Mouse (Mus musculus) hindbrain, embryonic 13.5 days (tissue): ENCODE results near the gene Atp2b4. TPM values are rescaled to one million over a fixed set of nuclear protein-coding genes. Genes with fewer than 3 reads are reported as not detected.
A peak's percentile ranks its signal among the peaks of the same experiment; 100 is the strongest.

ENCODE experiments used
- ATAC-seq: fragments of 200-750 bp; cut with Nextera tagmentation; 2 replicates; pipeline ENCODE4 v1.8.0; 2017; ENCODE audit warnings: moderate TSS enrichment; ENCODE audit not compliant: low FRiP score
- H3K27ac ChIP-seq: fragments of 300-500 bp; sonication (generic); 2 replicates; pipeline ENCODE4 v1.5.1; 2015; ENCODE audit warnings: inconsistent platforms, mild to moderate bottlenecking, moderate library complexity
- H3K27me3 ChIP-seq: fragments of 300-500 bp; sonication (generic); 2 replicates; pipeline ENCODE4 v1.6.1; 2015; ENCODE audit warnings: mild to moderate bottlenecking, inconsistent platforms
- H3K36me3 ChIP-seq: fragments of 300-500 bp; sonication (generic); 2 replicates; pipeline ENCODE4 v1.6.1; 2015; ENCODE audit warnings: mild to moderate bottlenecking, inconsistent platforms
- H3K4me1 ChIP-seq: fragments of 300-500 bp; sonication (generic); replicated peaks from 2 replicates; pipeline ENCODE4 v1.6.1; 2015; ENCODE audit warnings: inconsistent platforms
- H3K4me2 ChIP-seq: fragments of 300-500 bp; sonication (generic); 2 replicates; pipeline ENCODE4 v1.6.1; 2015; ENCODE audit warnings: inconsistent platforms, mild to moderate bottlenecking, moderate library complexity
- H3K4me3 ChIP-seq: fragments of 300-500 bp; sonication (generic); 2 replicates; pipeline ENCODE4 v1.5.1; 2015; ENCODE audit warnings: mild to moderate bottlenecking, inconsistent platforms
- H3K9ac ChIP-seq: fragments of 300-500 bp; sonication (generic); 2 replicates; pipeline ENCODE4 v1.6.1; 2015; ENCODE audit warnings: mild to moderate bottlenecking, inconsistent platforms
- H3K9me3 ChIP-seq: fragments of 300-500 bp; sonication (generic); 2 replicates; pipeline ENCODE4 v1.6.1; 2016; ENCODE audit warnings: inconsistent platforms
- WGBS: fragments of 180-500 bp; shearing (Covaris S2); methylation state at CpG from one replicate; pipeline ENCODE4 v1.1.7; 2015; 5-methylcytosine and 5-hydroxymethylcytosine counted together
- polyA plus RNA-seq: library from polyadenylated mRNA; unstranded; fragments of >200 nt; fragmentation: Nextera tagmentation; extraction: Ambion mirVana; gene quantifications from 2 replicates; pipeline ENCODE4 v1.2.1, GENCODE M21; 2015

Gene Atp2b4
- polyA plus RNA-seq = 12.1 and 13.1 TPM in 2 replicates

DNA sequence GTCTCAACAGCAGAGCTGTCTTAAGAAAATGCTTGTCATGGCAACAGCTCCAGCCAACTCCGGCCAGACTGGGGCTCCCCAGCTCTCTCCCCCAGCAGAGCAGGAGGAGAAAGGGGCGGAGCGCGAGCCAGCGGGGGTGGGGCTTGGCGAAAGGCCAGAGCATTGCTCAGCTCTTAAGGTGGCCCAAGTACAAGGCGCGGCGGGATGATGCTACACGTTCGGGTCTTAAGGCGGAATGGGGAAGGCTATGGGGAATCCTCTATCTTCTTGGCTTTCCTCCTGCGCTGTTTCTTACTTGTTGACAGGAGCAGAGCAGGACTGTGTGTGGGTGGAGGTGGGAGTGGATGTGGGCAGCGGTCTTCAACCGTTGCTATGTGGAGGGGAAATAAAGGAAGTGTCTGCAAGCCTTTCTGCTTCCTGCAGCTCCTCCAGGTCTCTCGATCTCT lies at the start of gene Atp2b4:
Atp2b4 (minus strand) TSS at position 94 of the 446 bp plus-strand sequence.
- H3K27me3 ChIP-seq = peaks cover 14% of the 10 kb centered on the region; the same call in 1 of the 2 replicates
- 0 out of 2 replicates have a peak within 1 kb of the TSS, but pooled peaks have one; percentile 12 for H3K27ac ChIP-seq
- under 1% methylated on average over 16 of the region's 16 CpGs for WGBS
- peak within 1 kb of the TSS; percentile 53 for H3K4me3 ChIP-seq
- peaks cover 46% of the 10 kb centered on the region for H3K4me1 ChIP-seq
- peak within 1 kb of the TSS; percentile 83 for H3K4me2 ChIP-seq
- no peaks in the 10 kb centered on the region for H3K9me3 ChIP-seq
- ATAC-seq = peak; percentile 87
- H3K9ac ChIP-seq = peak within 1 kb of the TSS; percentile 69
- no peaks in the 10 kb centered on the region for H3K36me3 ChIP-seq

DNA sequence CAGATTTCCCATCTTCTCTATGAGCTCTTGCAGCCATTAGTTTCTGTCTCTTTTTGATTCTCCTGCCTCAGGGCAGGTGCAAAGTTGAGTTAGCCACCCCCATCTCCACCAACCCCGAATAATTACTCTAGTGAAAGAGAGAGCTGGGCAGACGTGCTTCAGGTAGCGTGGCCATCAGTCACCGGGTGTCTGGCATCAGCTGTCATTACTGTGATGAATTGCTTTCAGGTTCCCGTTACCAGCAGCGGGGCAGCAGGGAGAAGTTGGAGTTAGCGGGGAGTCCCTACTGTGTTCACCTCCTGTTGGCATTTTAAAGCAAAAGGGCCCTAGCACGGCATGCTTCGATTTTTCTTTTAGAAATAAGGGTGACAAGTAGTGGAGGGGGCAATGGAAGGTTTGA lies 43.9 kb upstream of the Atp2b4 start:
- Histone ChIP-seq H3K4me1 (peaks cover 54% of the 10 kb centered on the region), H3K9me3 (no peaks in the 10 kb centered on the region), H3K4me2 (no peak overlapping the region), H3K27me3 (no peaks in the 10 kb centered on the region), H3K9ac (no peak overlapping the region), H3K4me3 (no peak overlapping the region), H3K36me3 (no peaks in the 10 kb centered on the region), H3K27ac (0 out of 2 replicates have a peak overlapping the region, but pooled peaks have one; percentile 14)
- 16% methylated on average over 9 of the region's 9 CpGs for WGBS
- ATAC-seq = no peak

DNA sequence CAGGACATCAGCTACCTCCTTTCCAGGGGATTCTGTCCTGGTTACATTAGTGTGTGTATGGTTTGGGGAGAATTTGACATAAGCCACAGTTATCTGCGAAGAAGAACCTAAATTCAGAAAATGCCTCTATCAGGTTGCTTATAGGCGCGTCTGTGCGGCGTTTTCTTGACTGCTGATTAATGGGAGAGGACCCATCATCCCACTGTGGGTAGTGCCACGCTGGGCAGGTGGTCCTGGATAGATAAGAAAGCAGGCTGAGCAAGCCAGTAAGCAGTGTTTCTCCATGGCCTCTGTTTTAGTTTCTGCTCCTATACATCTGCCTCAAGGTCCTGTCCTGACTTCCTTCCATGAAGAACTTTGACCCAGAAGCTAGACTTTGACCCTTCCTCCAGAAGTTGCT lies 43.1 kb upstream of the Atp2b4 start:
- no peak overlapping the region for H3K9ac ChIP-seq
- 85% methylated on average over 6 of the region's 6 CpGs for WGBS
- ATAC-seq = no peak
- no peak overlapping the region for H3K4me3 ChIP-seq
- H3K4me1 ChIP-seq = peaks cover 54% of the 10 kb centered on the region
- no peaks in the 10 kb centered on the region for H3K27me3 ChIP-seq
- H3K9me3 ChIP-seq = no peaks in the 10 kb centered on the region
- H3K4me2 ChIP-seq = no peak overlapping the region
- peak overlapping the region; percentile 19; the same call in 1 of the 2 replicates for H3K27ac ChIP-seq
- H3K36me3 ChIP-seq = no peaks in the 10 kb centered on the region

DNA sequence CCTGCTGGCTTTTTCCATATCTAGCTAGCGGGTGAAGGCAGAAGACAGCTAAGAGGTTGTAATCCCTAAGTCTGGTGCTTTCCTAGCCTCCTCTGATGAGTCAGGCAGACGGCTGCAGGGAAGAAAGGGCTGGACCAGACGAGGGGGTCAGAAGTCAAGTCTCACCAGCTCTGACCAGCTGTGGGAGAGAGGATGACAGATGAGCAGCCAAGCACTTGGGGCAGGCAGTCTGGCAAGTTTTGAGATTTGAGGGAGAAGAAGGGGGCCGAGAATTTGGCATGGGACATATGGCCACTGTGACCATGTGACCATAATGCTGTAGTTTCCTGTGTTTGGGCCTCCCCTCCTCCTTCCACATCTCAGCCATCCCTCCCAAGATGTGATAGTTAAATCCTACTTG lies 42.5 kb upstream of the Atp2b4 start:
- no peak overlapping the region for H3K27ac ChIP-seq
- peaks cover 54% of the 10 kb centered on the region for H3K4me1 ChIP-seq
- no peaks in the 10 kb centered on the region for H3K9me3 ChIP-seq
- no peaks in the 10 kb centered on the region for H3K27me3 ChIP-seq
- H3K36me3 ChIP-seq = no peaks in the 10 kb centered on the region
- H3K9ac ChIP-seq = no peak overlapping the region
- no peak overlapping the region for H3K4me2 ChIP-seq
- ATAC-seq = no peak
- H3K4me3 ChIP-seq = no peak overlapping the region
- 30% methylated on average over 4 of the region's 4 CpGs for whole genome bisulfite sequencing

DNA sequence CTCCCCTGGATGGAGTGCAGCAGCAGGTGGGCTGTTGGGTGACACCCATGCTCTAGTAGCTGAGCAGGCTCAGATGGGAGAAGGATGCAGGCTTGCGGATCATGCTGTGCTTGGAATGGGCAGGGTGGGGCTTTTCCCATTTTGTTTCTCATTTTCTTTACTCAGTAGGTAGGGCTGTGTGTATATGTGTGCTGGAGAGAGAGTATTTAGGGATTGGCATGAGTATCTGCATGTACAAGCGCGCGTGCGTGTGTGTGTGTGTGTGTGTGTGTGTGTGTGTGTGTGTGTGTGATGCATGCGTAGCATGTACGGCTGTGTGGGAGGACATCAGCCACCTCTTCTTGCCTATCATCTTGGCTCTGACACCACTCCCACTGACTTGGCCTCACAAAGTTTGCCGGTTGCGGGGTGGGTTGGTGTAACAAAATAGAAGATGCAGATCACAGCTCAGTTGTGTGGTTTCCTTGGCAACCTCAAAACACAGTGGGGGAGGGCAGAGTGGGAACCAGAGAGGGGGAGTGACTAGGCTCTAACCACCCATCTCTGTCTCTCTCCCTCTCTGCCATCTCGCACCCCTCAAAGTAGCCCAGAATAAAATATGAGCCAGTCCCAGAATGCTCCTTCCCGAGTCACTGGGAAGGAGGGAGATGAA lies 41.4 kb upstream of the Atp2b4 start:
- Histone ChIP-seq H3K9me3 (no peaks in the 10 kb centered on the region), H3K27ac (no peak overlapping the region), H3K27me3 (no peaks in the 10 kb centered on the region), H3K4me1 (peaks cover 54% of the 10 kb centered on the region), H3K4me3 (no peak overlapping the region), H3K4me2 (no peak overlapping the region), H3K36me3 (no peaks in the 10 kb centered on the region), H3K9ac (no peak overlapping the region)
- peak; percentile 41 for ATAC-seq
- 54% methylated on average over 11 of the region's 11 CpGs for WGBS

DNA sequence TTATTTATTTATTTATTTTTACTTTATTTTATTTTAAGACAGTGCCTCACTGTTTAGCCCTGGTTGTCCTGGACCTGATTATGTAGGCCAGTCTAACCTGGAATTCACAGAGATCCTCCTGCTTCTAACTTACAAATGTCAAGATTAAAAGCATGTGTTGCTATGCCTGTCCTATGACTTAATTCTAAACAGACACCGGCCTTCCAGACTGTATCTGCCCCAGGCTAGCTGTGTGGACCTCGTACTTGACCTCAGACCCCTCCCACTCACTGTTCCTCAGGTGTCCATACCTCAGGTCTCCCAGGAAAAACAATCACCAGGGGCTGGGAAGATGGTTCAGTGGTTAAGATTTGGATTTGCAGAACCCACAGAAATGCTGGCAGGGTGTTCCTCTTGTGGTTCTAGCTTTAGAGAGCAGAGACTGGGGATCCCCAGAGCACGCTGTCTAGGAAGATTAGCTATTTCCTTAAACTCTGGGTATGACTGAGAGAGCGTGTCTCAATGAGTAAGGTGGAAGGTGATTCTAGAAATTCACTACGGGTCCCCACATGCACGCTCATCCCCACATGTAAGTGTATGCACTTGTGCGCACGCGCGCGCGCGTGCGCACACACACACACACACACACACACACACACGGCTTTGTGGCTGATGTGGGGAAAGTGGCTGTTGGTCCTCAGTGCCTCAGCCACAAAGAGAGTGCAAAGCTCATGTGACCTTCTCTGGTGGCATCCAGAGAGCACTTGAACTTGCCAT lies 40.5 kb upstream of the Atp2b4 start:
- H3K27ac ChIP-seq = no peak overlapping the region
- ATAC-seq = no peak
- no peak overlapping the region for H3K4me3 ChIP-seq
- no peaks in the 10 kb centered on the region for H3K36me3 ChIP-seq
- H3K4me2 ChIP-seq = no peak overlapping the region
- H3K9ac ChIP-seq = no peak overlapping the region
- WGBS = 90% methylated on average over 15 of the region's 15 CpGs
- H3K9me3 ChIP-seq = no peaks in the 10 kb centered on the region
- H3K27me3 ChIP-seq = no peaks in the 10 kb centered on the region
- H3K4me1 ChIP-seq = peaks cover 48% of the 10 kb centered on the region

DNA sequence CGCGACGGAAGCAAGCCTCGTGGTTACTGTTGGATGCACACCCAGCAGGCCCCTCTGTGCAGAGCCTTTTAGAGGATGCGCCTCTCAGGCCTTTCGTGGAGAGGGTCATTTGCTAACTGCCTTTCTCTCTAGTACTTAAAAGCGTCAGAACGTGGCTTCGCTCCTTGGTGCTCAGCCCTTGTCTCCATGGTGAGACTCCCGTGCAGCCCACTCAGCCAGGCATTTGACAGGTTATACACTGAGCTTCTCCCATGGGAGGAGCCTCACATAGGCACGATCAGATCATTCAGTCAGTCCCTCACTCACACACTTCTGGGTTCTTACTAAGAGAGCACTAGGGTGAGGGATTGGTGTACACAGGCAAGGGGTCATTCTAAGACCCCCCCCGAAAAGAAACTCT lies 39.7 kb upstream of the Atp2b4 start:
- WGBS = 40% methylated on average over 12 of the region's 12 CpGs
- Histone ChIP-seq H3K27me3 (no peaks in the 10 kb centered on the region), H3K4me2 (no peak overlapping the region), H3K36me3 (no peaks in the 10 kb centered on the region), H3K9ac (no peak overlapping the region), H3K27ac (peak overlapping the region; percentile 30), H3K4me1 (peaks cover 44% of the 10 kb centered on the region), H3K9me3 (no peaks in the 10 kb centered on the region), H3K4me3 (no peak overlapping the region)
- ATAC-seq = no peak; the same call in 1 of the 2 replicates

DNA sequence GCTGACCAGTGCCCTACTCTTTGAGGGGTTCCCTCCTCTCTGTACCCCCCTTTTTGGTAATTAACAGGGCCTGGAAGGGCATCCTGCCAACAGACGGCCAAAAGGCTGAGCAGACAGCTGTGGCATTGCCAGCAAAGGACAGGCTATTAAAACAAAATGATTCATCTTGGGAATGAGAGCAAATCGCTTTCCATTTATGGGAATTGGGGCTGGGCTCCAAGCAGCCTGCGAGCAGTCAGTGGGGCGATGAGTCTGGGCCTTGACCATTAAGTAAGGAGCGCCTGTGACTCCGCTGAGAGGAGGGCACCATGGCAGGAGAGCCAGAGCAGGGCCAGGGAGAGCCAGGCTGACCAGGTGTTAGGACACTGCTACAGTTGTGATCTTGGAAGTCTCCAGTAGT lies 33.5 kb upstream of the Atp2b4 start:
- H3K27me3 ChIP-seq = no peaks in the 10 kb centered on the region
- no peaks in the 10 kb centered on the region for H3K36me3 ChIP-seq
- no peak overlapping the region for H3K9ac ChIP-seq
- no peak overlapping the region for H3K4me2 ChIP-seq
- WGBS = 63% methylated on average over 6 of the region's 6 CpGs
- ATAC-seq = peak; percentile 24; the same call in 1 of the 2 replicates
- peak overlapping the region; percentile 48; the same call in 1 of the 2 replicates for H3K27ac ChIP-seq
- H3K9me3 ChIP-seq = no peaks in the 10 kb centered on the region
- H3K4me1 ChIP-seq = peaks cover 17% of the 10 kb centered on the region
- no peak overlapping the region for H3K4me3 ChIP-seq

DNA sequence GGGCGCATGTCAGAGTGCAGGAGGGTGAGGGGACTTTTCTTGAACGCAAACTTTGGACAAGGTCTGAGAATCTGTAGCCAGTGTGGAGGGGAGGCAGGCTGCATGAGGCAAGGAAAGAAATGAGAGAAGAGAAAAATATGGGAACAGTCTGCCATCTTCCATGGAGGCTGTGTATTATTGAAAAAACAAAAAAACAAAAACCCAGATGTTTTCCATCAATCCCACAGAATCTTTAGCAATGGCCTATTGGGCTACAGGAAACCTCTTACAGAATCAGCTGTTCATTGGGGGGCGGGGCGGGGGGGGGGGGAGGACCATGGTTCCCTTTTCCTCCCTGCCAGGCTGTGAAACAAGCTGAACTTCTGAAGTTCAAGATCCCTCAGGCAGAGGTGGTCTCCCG lies 31.9 kb upstream of the Atp2b4 start:
- no peak overlapping the region for H3K4me2 ChIP-seq
- ATAC-seq = no peak
- no peak overlapping the region; the same call in 1 of the 2 replicates for H3K27ac ChIP-seq
- no peak overlapping the region for H3K4me3 ChIP-seq
- no peaks in the 10 kb centered on the region for H3K9me3 ChIP-seq
- H3K36me3 ChIP-seq = no peaks in the 10 kb centered on the region
- no peak overlapping the region for H3K9ac ChIP-seq
- H3K27me3 ChIP-seq = no peaks in the 10 kb centered on the region
- WGBS = 58% methylated on average over 5 of the region's 5 CpGs
- H3K4me1 ChIP-seq = peaks cover 24% of the 10 kb centered on the region

DNA sequence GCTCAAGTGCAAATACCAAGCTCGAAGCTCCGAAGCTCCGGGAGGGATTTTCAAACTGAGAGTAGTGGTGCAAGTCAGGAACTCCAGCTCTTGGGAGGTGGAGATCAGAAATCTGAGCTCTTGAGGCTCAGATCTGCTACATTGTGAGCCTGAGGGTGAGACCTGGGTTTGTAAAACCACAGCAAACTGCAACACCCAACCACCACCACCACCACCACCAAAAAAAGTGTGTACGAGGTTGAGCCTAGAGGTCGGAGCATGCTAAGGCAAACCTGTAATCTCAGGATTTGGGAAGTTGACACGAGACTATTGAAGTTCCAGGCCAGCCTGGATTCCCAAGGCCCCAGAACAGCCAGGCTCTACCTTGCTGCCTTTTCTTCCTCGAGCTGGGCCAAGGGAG lies 25.4 kb upstream of the Atp2b4 start:
- 80% methylated on average over 7 of the region's 7 CpGs for WGBS

DNA sequence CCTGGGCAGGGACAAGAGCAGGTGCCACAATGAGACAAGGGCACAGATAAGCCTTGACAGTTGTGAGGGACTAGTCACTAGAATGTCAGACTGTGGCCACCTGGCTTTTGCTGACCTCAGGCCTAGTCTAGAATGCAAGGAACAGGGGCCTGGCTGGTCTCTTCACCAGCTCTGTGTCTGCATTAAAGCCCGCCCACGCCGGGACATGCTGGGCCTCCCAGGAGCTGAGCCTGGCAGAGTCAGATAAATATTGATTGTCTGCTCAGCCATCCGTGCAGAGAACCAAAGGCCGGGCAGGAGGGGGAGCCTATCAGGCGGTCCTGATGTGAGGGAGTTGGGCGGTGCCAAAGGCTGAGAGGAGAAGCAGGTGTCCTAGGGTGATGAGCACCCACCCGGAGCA lies 24.7 kb upstream of the Atp2b4 start:
- Histone ChIP-seq H3K4me2 (no peak overlapping the region), H3K36me3 (no peaks in the 10 kb centered on the region), H3K9ac (peak overlapping the region; percentile 36; the same call in 1 of the 2 replicates), H3K4me1 (peaks cover 51% of the 10 kb centered on the region), H3K9me3 (no peaks in the 10 kb centered on the region), H3K27ac (peak overlapping the region; percentile 88), H3K27me3 (no peaks in the 10 kb centered on the region), H3K4me3 (no peak overlapping the region)
- ATAC-seq = peak; percentile 71
- WGBS = 4% methylated on average over 8 of the region's 8 CpGs

More for the DNA sequence above, 25.4 kb upstream of the Atp2b4 start:
- Histone ChIP-seq H3K4me2 (no peak overlapping the region), H3K9ac (no peak overlapping the region), H3K9me3 (no peaks in the 10 kb centered on the region), H3K27me3 (no peaks in the 10 kb centered on the region), H3K4me3 (no peak overlapping the region), H3K27ac (peak overlapping the region; percentile 88), H3K4me1 (peaks cover 45% of the 10 kb centered on the region), H3K36me3 (no peaks in the 10 kb centered on the region)
- ATAC-seq = no peak

DNA sequence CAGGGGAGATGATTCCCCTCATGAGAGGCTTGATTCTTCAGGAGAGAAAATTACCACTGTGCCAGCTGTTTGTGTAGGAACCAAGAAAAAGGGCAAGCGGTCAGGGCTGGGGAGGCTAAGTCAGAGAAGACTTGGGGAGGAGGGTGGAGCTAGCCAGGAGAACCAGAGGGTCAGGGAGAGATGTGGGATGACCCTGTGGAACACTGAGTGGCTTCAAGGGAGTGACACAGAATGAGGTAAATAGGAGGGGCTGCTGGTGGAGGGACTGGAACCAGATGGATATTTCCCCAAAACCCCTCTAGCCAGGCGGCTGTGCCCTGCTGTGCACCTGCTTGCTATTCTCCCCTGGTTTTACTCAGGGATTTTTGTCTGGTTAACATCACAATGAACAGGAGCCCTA lies 24.3 kb upstream of the Atp2b4 start:
- Histone ChIP-seq H3K27ac (peak overlapping the region; percentile 88), H3K27me3 (no peaks in the 10 kb centered on the region), H3K4me2 (no peak overlapping the region), H3K36me3 (no peaks in the 10 kb centered on the region), H3K9ac (peak overlapping the region; percentile 36; the same call in 1 of the 2 replicates), H3K4me3 (no peak overlapping the region), H3K4me1 (peaks cover 51% of the 10 kb centered on the region), H3K9me3 (no peaks in the 10 kb centered on the region)
- ATAC-seq = no peak
- 40% methylated on average over 2 of the region's 2 CpGs for WGBS
